Mouse (Mus musculus) forebrain, postnatal 0 days (tissue): ENCODE measurements around the gene Ncl. TPM values are rescaled to one million over a fixed set of nuclear protein-coding genes. Genes with fewer than 3 reads are reported as not detected.
"Not testable (repeated sequence)": the region's sequence is repeated elsewhere in the genome, so short reads cannot be mapped to it uniquely, and the experiment has no call there.

Source experiments
- ATAC-seq: fragments of 200-750 bp; cut with Nextera tagmentation; 2 replicates; pipeline ENCODE4 v1.8.0; 2017; ENCODE audit warnings: mild to moderate bottlenecking, moderate library complexity
- DNase-seq: peaks from one replicate; pipeline ENCODE4 v3.0.0-alpha.2; 2015
- H3K27ac ChIP-seq: fragments of 300-500 bp; sonication (generic); 2 replicates; pipeline ENCODE4 v1.5.1; 2014; ENCODE audit warnings: low read depth, mild to moderate bottlenecking, antibody characterized with exemption, low read length, moderate library complexity, mixed read lengths
- H3K27me3 ChIP-seq: fragments of 300-500 bp; sonication (generic); 2 replicates; pipeline ENCODE4 v1.6.1; 2014; ENCODE audit warnings: mild to moderate bottlenecking, low read length, mixed read lengths; ENCODE audit not compliant: insufficient read depth
- H3K36me3 ChIP-seq: fragments of 300-500 bp; sonication (generic); 2 replicates; pipeline ENCODE4 v1.6.1; 2014; ENCODE audit warnings: mild to moderate bottlenecking, moderate library complexity; ENCODE audit not compliant: insufficient read depth
- H3K4me1 ChIP-seq: fragments of 300-500 bp; sonication (generic); 2 replicates; pipeline ENCODE4 v1.6.1; 2014; ENCODE audit warnings: antibody characterized with exemption; ENCODE audit not compliant: insufficient read depth
- H3K4me2 ChIP-seq: fragments of 300-500 bp; sonication (generic); 2 replicates; pipeline ENCODE4 v1.6.1; 2014; ENCODE audit warnings: low read depth, mild to moderate bottlenecking, moderate library complexity
- H3K4me3 ChIP-seq: fragments of 300-500 bp; sonication (generic); 2 replicates; pipeline ENCODE4 v1.5.1; 2014; ENCODE audit warnings: low read depth, low read length, mixed read lengths
- H3K9ac ChIP-seq: fragments of 300-500 bp; sonication (generic); 2 replicates; pipeline ENCODE4 v1.6.1; 2014; ENCODE audit warnings: mild to moderate bottlenecking
- H3K9me3 ChIP-seq: fragments of 300-500 bp; sonication (generic); 2 replicates; pipeline ENCODE4 v1.6.1; 2016; ENCODE audit warnings: low read length
- CTCF ChIP-seq: sonication (generic); IDR thresholded peaks from 2 replicates; pipeline ENCODE4 v1.5.1; 2016; ENCODE audit warnings: antibody characterized with exemption, control low read depth, low read depth
- WGBS: fragments of 180-500 bp; shearing (Covaris S2); extraction: QIAGEN DNeasy Blood & Tissue Kit; methylation state at CpG from one replicate; pipeline ENCODE4 v1.1.7; 2014; 5-methylcytosine and 5-hydroxymethylcytosine counted together
- polyA plus RNA-seq: library from polyadenylated mRNA; unstranded; fragments of >200 nt; fragmentation: Nextera tagmentation; extraction: Ambion mirVana; gene quantifications from 2 replicates; pipeline ENCODE4 v1.2.1, GENCODE M21; 2015
- total RNA-seq: library from RNA; depleted of rRNA; stranded (reverse); fragments of >200 nt; gene quantifications from 2 replicates; pipeline ENCODE4 v1.2.3, GENCODE M21; 2014

Ncl gene
- total and polyA plus RNA-seq, 2 experiments from 2014 or later, result 50.6 to 210 TPM

DNA sequence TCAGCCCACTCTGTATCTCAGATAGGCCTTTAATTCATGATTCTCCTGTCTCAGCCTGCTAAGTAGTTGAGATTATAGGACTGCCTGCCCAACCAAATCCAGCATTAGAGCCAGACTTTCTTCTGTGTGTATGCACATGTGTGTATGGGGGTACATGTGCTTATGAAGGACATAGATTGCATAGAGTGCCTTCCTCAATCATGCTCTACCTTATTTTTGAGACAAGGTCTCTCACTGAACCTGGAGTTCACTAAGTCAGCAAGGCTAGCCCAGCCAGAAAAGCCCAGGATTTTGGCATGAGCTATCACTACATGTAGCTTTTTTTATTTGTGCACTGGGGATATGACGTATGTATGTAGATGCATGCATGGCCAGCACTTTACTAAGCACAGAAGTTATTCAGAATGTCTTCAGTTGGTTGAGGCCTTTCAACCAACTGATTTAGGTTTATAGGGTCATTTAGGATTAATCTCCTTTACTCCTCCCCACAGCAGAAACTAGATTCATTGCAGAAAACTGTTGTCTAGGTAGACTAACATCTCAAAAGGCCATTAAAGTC lies 16.0 kb downstream of the Ncl start:
- Histone ChIP-seq H3K27ac (no peak overlapping the region), H3K27me3 (no peaks in the 10 kb centered on the region), H3K9ac (no peak overlapping the region), H3K9me3 (no peaks in the 10 kb centered on the region), H3K4me1 (no peaks in the 10 kb centered on the region), H3K4me2 (no peak overlapping the region), H3K36me3 (peaks cover 3% of the 10 kb centered on the region), H3K4me3 (no peak overlapping the region)
- no peak for DNase-seq
- TF ChIP-seq CTCF, result no peak
- ATAC-seq, result no peak
- WGBS, result 82% methylated on average over 1 of the region's 1 CpGs

DNA sequence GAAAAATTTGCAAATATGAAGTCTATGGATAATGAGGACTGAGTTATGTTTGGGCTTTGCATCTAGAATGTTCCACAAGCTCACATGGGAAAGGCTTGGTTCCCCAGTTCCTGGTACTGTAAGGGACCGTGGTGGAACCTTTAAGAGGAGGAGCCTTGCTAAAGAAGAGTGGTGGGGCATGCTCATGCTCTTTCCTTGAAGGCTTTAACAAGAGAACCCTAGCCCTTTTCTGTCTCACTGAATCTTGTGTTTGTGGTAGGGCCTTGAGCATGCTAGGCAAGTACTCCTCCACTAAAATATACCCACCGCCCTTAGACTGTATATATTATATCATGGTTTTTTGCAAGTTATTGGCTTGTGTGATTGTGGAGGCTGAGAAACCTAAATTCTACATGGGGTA lies 16.8 kb downstream of the Ncl start:
- Histone ChIP-seq H3K9me3 (no peaks in the 10 kb centered on the region), H3K4me2 (no peak overlapping the region), H3K27me3 (no peaks in the 10 kb centered on the region), H3K4me3 (no peak overlapping the region), H3K27ac (no peak overlapping the region), H3K36me3 (no peaks in the 10 kb centered on the region; the same call in 1 of the 2 replicates), H3K4me1 (no peaks in the 10 kb centered on the region), H3K9ac (no peak overlapping the region)
- WGBS, result 86% methylated on average over 2 of the region's 2 CpGs
- no peak for TF ChIP-seq CTCF
- ATAC-seq, result no peak
- no peak for DNase-seq

DNA sequence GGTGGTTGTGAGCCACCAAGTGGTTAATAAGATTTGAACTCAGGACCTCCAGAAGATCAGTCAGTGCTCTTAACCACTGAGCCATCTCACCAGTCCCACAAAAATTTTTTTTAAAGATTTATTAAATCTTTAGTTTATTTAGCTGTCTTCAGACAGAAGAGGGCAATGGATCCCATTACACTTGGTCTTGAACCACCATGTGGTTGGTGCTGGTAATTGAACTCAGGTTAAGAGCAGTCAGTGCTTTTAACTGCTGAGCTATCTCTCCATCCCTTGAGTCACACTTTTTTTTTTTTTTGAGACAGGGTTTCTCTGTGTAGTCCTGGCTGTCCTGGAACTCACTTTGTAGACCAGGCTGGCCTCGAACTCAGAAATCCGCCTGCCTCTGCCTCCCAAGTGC lies 18.1 kb downstream of the Ncl start:
- H3K27ac ChIP-seq, H3K4me1 ChIP-seq, H3K4me2 ChIP-seq, H3K9ac ChIP-seq, DNase-seq, H3K27me3 ChIP-seq, H3K36me3 ChIP-seq, H3K4me3 ChIP-seq, ATAC-seq, H3K9me3 ChIP-seq: not testable (repeated sequence)
- 100% methylated on average over 2 of the region's 2 CpGs for WGBS

DNA sequence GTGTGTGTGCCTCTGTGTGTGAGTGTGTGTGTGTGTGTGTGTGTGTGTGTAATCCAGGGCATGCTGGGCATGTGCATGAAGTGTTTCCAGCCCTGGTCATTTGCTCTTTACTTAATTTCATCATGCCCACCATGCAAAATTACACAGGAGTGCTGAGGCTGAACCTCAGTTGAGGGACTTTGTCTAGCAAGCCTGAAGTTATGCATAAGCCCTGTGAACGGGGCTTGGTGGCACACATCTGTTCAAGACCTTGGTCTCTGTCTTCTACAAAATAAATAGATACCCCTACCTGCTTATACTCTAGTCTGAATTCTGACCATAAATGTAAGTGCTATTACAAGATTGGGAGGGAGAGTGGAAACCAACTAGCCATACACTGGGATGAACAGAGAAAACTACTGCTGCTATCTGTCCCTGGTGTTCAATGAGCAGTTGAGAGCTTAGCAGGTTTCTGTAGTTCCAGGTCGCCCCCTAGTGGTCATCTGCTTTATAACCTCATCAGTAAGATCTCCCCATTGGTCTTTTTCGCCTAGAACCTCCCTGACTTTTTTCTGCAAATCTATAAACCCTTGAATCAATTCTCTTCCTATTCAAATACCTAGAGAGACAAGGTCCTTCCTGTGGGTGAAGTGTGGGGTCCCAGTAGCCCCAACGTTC lies 19.9 kb downstream of the Ncl start:
- H3K27me3 ChIP-seq, result no peaks in the 10 kb centered on the region
- TF ChIP-seq CTCF, result peak; percentile 93
- H3K4me3 ChIP-seq, result no peak overlapping the region
- H3K36me3 ChIP-seq, result no peaks in the 10 kb centered on the region
- no peak overlapping the region for H3K4me2 ChIP-seq
- DNase-seq, result peak; percentile 93
- no peaks in the 10 kb centered on the region for H3K4me1 ChIP-seq
- WGBS, result 23% methylated on average over 4 of the region's 4 CpGs
- H3K27ac ChIP-seq, result no peak overlapping the region
- no peaks in the 10 kb centered on the region for H3K9me3 ChIP-seq
- no peak overlapping the region for H3K9ac ChIP-seq
- peak; percentile 88 for ATAC-seq

DNA sequence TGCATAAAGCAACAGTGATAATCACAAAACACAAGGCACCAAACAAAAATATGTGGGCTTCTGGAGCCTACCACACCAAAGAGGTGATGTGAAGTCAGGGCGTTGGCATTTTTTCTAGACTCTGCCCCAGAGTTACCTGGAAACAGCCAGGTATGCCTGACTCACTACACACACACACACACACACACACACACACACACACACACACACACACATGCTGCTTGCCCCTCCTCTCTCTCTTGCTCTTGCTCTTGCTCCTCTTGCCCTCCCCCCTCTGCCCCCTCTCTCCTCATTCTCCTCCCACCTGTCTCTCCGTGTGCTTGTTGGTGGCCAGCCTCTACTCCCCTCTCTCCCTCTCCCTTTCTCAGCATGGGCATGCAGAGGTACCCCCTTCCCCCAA lies 22.9 kb downstream of the Ncl start:
- Histone ChIP-seq H3K4me3 (no peak overlapping the region), H3K9me3 (no peaks in the 10 kb centered on the region), H3K27ac (no peak overlapping the region), H3K27me3 (no peaks in the 10 kb centered on the region), H3K4me2 (no peak overlapping the region), H3K9ac (no peak overlapping the region), H3K4me1 (no peaks in the 10 kb centered on the region), H3K36me3 (no peaks in the 10 kb centered on the region)
- 39% methylated on average over 2 of the region's 2 CpGs for WGBS
- no peak for TF ChIP-seq CTCF
- DNase-seq (no peak), ATAC-seq (no peak)

DNA sequence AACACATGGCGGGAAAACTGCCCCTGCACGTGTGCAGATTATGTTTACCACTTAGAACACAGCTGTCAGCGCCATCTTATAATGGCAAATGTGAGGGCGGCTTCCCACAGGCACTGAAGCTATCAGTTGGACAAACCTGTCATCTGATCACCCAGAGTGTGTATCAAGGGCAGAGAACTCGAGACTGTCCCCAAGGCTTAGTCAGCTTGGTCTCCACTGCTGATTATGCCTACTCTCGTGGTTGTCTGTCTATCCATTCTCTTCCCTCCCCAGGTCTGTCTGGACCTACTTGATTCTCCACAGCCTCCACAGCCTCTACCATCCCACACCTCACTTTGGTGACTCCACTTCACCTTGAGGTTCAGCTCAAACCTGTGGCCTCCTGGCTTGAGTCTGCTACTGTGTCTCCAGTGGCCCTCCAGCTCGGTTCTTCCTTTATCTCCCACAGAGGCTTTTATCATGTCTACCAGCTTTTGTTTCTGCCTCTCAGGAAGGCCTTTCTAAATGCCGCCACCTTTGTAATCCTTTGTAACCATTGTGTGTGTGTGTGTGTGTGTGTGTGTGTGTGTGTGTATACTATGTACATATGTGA lies 38.3 kb downstream of the Ncl start:
- 82% methylated on average over 6 of the region's 8 CpGs for WGBS
- Histone ChIP-seq H3K4me3 (no peak overlapping the region), H3K27ac (no peak overlapping the region), H3K9ac (no peak overlapping the region), H3K4me2 (no peak overlapping the region), H3K27me3 (no peaks in the 10 kb centered on the region), H3K9me3 (no peaks in the 10 kb centered on the region), H3K4me1 (no peaks in the 10 kb centered on the region), H3K36me3 (no peaks in the 10 kb centered on the region)
- TF ChIP-seq CTCF, result no peak
- ATAC-seq, result no peak
- no peak for DNase-seq

DNA sequence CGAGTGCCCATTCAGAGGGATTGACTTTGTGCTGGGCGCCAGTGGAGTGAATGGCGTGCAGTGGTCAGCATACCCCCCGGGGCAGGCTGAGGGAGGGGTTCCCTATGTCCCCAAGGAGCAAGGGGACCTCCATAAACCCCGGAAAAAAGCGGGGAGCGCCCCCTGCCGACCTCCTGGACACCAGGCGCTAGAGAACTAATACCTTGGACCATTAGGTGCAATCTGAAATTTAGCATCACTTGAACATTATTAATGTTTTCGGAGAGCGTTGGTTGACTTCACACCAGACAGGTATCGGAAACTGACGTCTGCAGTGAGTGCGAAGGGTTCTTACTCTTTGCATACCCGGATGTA lies 45.5 kb downstream of the Ncl start:
- DNase-seq (no peak), ATAC-seq (no peak)
- Histone ChIP-seq H3K9me3 (no peaks in the 10 kb centered on the region), H3K4me2 (no peak overlapping the region), H3K36me3 (no peaks in the 10 kb centered on the region), H3K27ac (no peak overlapping the region), H3K4me1 (no peaks in the 10 kb centered on the region), H3K27me3 (no peaks in the 10 kb centered on the region), H3K9ac (no peak overlapping the region), H3K4me3 (no peak overlapping the region)
- TF ChIP-seq CTCF, result 0 out of 2 replicates have a peak, but pooled peaks have one; percentile 14
- WGBS, result 25% methylated on average over 15 of the region's 15 CpGs
